Mouse (Mus musculus) ZHBTc4 (cell line): ENCODE results near the gene Olfr155.

ENCODE experiments used
- DNase-seq: peaks from one replicate; pipeline ENCODE4 v3.0.0-alpha.2; 2011; ENCODE audit warnings: low read depth, low spot score

Gene Olfr155

GRCm38 (mm10) chr4:43851265-43851664, at the start of gene Olfr155:
Gene Olfr155, plus strand, starts transcription at chr4:43851565.
- no peak for DNase-seq

GRCm38 (mm10) chr4:43822896-43823550, 28.3 kb upstream of the Olfr155 start:
- DNase-seq = no peak

DNA sequence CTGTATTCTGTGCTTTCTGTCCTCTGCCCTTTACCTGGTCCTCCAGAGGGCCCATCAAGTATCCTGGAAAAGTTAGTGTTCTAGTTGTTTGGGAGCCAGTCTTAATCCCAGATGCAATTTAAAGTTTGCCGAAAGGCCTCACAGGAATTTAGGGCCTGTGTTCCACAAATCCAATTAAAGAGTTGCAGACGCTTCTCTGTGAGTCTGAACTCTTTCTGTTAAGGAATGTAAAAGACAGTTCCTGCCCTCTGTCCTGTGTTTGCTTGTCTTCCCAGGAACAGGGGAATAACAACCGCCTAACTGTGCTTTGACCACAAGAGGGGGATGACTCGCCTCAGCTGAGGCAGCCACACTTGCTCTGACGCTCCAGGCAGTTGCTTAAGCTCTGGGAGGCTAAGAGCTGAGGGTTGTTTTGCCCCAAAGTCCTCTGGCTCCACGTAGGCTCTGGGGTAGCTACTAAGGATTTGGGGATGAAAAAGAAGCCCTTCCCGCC, 27.5 kb upstream of the Olfr155 start, which contains the start of gene Olfr156:
TSS of gene Olfr156 (minus strand) at position 51 of the 493 bp plus-strand sequence.
- peak; percentile 84 for DNase-seq

- no peak for DNase-seq
Measured at GRCm38 (mm10) chr4:43828806-43829205, 22.6 kb upstream of the Olfr155 start.

DNA sequence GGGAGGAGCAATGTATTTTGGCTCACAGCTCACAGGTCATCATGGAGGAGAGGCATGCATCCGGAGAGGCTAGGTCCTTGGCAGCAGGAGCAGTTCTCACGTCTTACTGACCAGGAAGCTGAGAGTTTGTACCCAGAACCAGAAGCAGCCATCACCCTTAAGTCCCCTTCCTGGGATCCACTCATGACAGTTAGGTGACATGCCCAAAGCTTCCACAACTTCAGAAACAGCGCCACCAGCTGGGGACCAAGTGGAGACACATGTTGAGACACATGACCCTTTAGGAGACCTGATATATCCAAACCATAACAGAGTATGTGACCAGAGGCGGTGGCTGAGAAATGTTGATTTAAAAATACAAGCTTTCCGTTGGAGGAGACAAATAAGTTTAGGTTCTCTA, 19.3 kb upstream of the Olfr155 start:
- DNase-seq = peak; percentile 78

DNA sequence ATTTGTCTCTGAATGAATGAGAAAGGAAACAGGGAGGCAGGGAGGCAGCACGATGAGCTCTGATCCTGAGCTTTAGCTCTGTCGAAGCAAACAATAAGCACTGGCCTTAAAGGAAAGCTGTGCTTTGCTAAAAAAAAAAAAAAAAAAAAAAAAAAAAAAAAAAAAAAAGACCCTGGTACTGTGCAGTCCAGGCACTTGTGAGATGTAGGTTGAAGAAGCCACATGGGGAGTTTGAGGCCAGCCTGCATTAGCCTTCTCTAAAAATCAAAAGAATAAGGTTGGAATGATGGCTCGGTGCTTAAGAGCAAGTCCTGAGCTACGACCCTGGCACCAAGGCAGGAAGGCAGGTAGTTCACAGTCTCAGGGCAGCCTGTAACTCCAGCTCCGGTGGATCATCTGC, 17.6 kb upstream of the Olfr155 start:
- no peak for DNase-seq

- DNase-seq = no peak
Measured at GRCm38 (mm10) chr4:43834749-43835148, 16.6 kb upstream of the Olfr155 start.

DNA sequence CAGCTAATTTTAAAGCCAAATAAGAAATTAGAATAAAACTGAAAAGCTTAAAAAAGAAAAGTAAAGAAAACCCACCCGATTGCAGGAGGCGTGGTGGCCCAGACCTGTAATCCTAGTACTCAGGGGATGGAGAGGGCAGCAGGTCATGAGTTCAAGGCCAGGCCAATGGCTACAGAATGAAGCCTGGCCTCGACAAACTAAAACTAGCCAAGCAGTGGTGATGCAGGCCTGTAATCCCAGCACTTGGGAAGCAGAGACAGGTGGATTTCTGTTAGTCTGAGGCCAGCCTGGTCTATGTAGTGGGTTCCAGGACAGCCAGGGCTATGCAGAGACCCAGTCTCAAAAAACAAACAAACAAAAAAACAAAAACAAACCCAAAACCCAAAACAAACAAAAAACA, 13.0 kb upstream of the Olfr155 start:
- DNase-seq = no peak

- DNase-seq = no peak
Measured at GRCm38 (mm10) chr4:43840101-43840500, 11.3 kb upstream of the Olfr155 start, which contains the start of gene Olfr157. Gene Olfr157, minus strand, starts transcription at chr4:43840201.

DNA sequence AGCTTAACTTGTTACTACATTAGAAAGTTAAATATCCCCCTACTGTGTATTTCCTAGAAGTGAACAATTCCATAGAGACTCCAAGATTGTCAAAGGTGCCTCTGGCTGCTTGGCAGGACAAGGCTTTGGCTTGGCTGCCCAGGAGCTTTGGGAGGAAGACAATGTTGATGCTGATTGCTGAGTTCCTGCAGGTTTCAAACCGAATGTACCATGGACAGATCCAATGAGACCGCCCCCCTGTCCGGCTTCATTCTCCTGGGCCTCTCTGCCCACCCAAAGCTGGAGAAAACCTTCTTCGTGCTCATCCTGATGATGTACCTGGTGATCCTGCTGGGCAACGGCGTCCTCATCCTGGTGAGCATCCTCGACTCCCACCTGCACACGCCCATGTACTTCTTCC, 2.7 kb downstream of the Olfr155 start:
- no peak for DNase-seq

GRCm38 (mm10) chr4:43859886-43860285, 8.5 kb downstream of the Olfr155 start:
- DNase-seq = no peak

GRCm38 (mm10) chr4:43860744-43861519, 9.6 kb downstream of the Olfr155 start:
- DNase-seq = peak; percentile 87

DNA sequence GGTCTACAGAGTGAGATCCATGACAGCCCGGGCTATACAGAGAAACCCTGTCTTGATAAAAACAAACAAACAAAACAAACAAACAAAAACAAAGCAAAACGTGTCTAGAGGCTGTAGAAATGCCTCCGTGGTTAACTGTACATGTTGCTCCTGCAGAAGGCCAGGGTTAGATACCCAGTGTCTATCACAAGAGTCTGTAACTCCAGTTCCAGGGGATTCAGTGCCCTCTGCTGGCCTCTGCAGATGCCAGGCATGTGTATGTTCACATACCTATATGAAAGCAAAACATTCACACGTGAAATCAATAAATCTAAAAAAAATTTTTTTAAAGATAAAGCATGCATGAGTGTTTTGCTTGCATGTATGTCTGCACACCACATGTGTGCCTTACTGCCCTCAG, 11.9 kb downstream of the Olfr155 start:
- DNase-seq = no peak

DNA sequence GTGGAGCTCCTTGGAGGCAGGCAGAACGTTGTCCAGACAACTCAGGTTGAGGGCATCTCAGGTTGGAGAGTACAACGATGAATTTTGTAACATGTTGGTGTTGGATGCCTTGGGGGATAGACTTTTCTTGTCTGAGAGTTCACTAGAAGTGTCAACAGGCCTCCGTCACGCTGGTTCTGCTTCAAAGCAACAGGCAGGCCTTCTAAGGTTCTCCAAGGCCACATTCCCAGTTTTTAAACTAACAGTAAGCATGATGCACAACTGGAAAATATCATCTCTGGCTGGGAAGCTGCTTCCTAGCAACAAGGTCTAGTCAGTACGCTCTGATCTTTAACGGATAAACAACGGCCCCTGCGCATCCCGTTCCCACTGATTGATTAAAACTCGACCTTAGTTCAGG, 18.5 kb downstream of the Olfr155 start:
- DNase-seq = no peak

GRCm38 (mm10) chr4:43874501-43874900, 23.1 kb downstream of the Olfr155 start:
- no peak for DNase-seq

- peak; percentile 91 for DNase-seq
Measured at GRCm38 (mm10) chr4:43875160-43875918, 24.0 kb downstream of the Olfr155 start, which contains the start of gene Reck. Gene Reck, plus strand, starts transcription at chr4:43875530.

GRCm38 (mm10) chr4:43875919-43876411, 24.6 kb downstream of the Olfr155 start:
- DNase-seq = peak; percentile 37

- DNase-seq = no peak
Measured at GRCm38 (mm10) chr4:43877230-43877629, 25.9 kb downstream of the Olfr155 start.

GRCm38 (mm10) chr4:43878121-43878776, 26.9 kb downstream of the Olfr155 start:
- no peak for DNase-seq

DNA sequence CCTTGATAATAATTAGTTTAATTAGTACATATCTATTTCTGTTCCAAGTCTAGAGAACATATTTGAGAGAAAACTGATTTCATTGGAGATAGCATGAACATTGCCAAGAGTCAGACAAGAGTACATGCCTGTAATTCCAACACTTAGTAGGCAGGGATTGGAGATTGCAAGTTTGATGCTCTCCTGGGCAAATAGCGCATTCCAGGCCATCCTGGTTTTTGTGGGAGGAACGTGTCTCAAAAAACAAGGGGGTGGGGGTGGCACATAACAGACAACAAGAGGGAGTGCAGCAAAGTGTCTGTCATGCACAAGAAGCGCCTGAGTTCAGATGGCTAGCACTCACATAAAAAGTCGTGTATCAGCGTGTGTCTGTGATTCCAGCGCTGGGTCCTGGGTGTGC, 28.2 kb downstream of the Olfr155 start:
- DNase-seq = no peak

GRCm38 (mm10) chr4:43884196-43884595, 32.8 kb downstream of the Olfr155 start:
- DNase-seq = no peak
